Mouse (Mus musculus): ENCODE measurements at regions not wholly inside any gene's neighbourhood (a gene's known extent, or its start where the extent isn't known, plus 50 kb on each side); places are given as distances from the start of the nearest gene placed in this dataset.

GRCm38 (mm10) chr1:184559543-184559942 lies 172.9 kb downstream of the Hlx start:
- H3K4me3 ChIP-seq (ENCODE audit: low read depth, low read length) = no peak overlapping the region
- H3K4me1 ChIP-seq (replicated peaks; ENCODE audit: control insufficient read depth, insufficient read depth, low read length) = no peaks in the 10 kb centered on the region
- H3K4me2 ChIP-seq = no peak overlapping the region
- no peaks in the 10 kb centered on the region for H3K9me3 ChIP-seq (ENCODE audit: control insufficient read depth, low read length)
- ATAC-seq (replicated peaks; ENCODE audit: low FRiP score) (no peak), DNase-seq (ENCODE audit: low spot score) (no peak)
- H3K27ac ChIP-seq (ENCODE audit: low read depth, low read length) = no peak overlapping the region
- H3K9ac ChIP-seq (ENCODE audit: low read depth, low read length) = no peak overlapping the region
- H3K36me3 ChIP-seq (ENCODE audit: control insufficient read depth, insufficient read depth, low read length) = no peaks in the 10 kb centered on the region
- 66% methylated on average over 7 of the region's 7 CpGs for WGBS
- H3K27me3 ChIP-seq (replicated peaks; ENCODE audit: control insufficient read depth, insufficient read depth, low read length) = no peaks in the 10 kb centered on the region

GRCm38 (mm10) chr1:184553791-184554190 lies 178.6 kb downstream of the Hlx start:
- no peak overlapping the region for H3K27ac ChIP-seq (ENCODE audit: low read depth, low read length)
- DNase-seq (ENCODE audit: low spot score) (no peak), ATAC-seq (replicated peaks; ENCODE audit: low FRiP score) (no peak)
- no peaks in the 10 kb centered on the region for H3K27me3 ChIP-seq (replicated peaks; ENCODE audit: control insufficient read depth, insufficient read depth, low read length)
- no peak overlapping the region for H3K4me3 ChIP-seq (ENCODE audit: low read depth, low read length)
- H3K4me1 ChIP-seq (replicated peaks; ENCODE audit: control insufficient read depth, insufficient read depth, low read length) = no peaks in the 10 kb centered on the region
- no peaks in the 10 kb centered on the region for H3K9me3 ChIP-seq (ENCODE audit: control insufficient read depth, low read length)
- H3K4me2 ChIP-seq = no peak overlapping the region
- no peaks in the 10 kb centered on the region for H3K36me3 ChIP-seq (ENCODE audit: control insufficient read depth, insufficient read depth, low read length)
- H3K9ac ChIP-seq (ENCODE audit: low read depth, low read length) = no peak overlapping the region

- Histone ChIP-seq H3K4me2 (no peak overlapping the region), H3K4me1 (replicated peaks; ENCODE audit: control insufficient read depth, insufficient read depth, low read length) (no peaks in the 10 kb centered on the region), H3K27me3 (replicated peaks; ENCODE audit: control insufficient read depth, insufficient read depth, low read length) (no peaks in the 10 kb centered on the region), H3K36me3 (ENCODE audit: control insufficient read depth, insufficient read depth, low read length) (no peaks in the 10 kb centered on the region), H3K27ac (ENCODE audit: low read depth, low read length) (no peak overlapping the region), H3K4me3 (ENCODE audit: low read depth, low read length) (no peak overlapping the region), H3K9ac (ENCODE audit: low read depth, low read length) (no peak overlapping the region), H3K9me3 (ENCODE audit: control insufficient read depth, low read length) (no peaks in the 10 kb centered on the region)
- 85% methylated on average over 2 of the region's 2 CpGs for WGBS
- no peak for ATAC-seq (replicated peaks; ENCODE audit: low FRiP score)
- DNase-seq (ENCODE audit: low spot score) = no peak
Observed at GRCm38 (mm10) chr1:184550491-184550890, 181.9 kb downstream of the Hlx start.

GRCm38 (mm10) chr1:184547650-184548235 lies 184.7 kb downstream of the Hlx start:
- no peaks in the 10 kb centered on the region for H3K4me1 ChIP-seq (replicated peaks; ENCODE audit: control insufficient read depth, insufficient read depth, low read length)
- no peak for DNase-seq (ENCODE audit: low spot score)
- H3K9ac ChIP-seq (ENCODE audit: low read depth, low read length) = no peak overlapping the region
- H3K27ac ChIP-seq (ENCODE audit: low read depth, low read length) = no peak overlapping the region
- H3K4me2 ChIP-seq = no peak overlapping the region
- no peaks in the 10 kb centered on the region for H3K27me3 ChIP-seq (replicated peaks; ENCODE audit: control insufficient read depth, insufficient read depth, low read length)
- no peaks in the 10 kb centered on the region for H3K36me3 ChIP-seq (ENCODE audit: control insufficient read depth, insufficient read depth, low read length)
- H3K9me3 ChIP-seq (ENCODE audit: control insufficient read depth, low read length) = no peaks in the 10 kb centered on the region
- no peak overlapping the region for H3K4me3 ChIP-seq (ENCODE audit: low read depth, low read length)
- WGBS = 67% methylated on average over 15 of the region's 15 CpGs
- no peak for ATAC-seq (replicated peaks; ENCODE audit: low FRiP score)

GRCm38 (mm10) chr1:184546140-184546661 lies 186.2 kb downstream of the Hlx start:
- no peak for DNase-seq (ENCODE audit: low spot score)
- 81% methylated on average over 5 of the region's 5 CpGs for WGBS
- H3K27me3 ChIP-seq (replicated peaks; ENCODE audit: control insufficient read depth, insufficient read depth, low read length) = no peaks in the 10 kb centered on the region

GRCm38 (mm10) chr1:184545111-184545510 lies 187.3 kb downstream of the Hlx start:
- WGBS = 69% methylated on average over 4 of the region's 4 CpGs
- Histone ChIP-seq H3K4me3 (ENCODE audit: low read depth, low read length) (no peak overlapping the region), H3K9me3 (ENCODE audit: control insufficient read depth, low read length) (no peaks in the 10 kb centered on the region), H3K4me1 (replicated peaks; ENCODE audit: control insufficient read depth, insufficient read depth, low read length) (no peaks in the 10 kb centered on the region), H3K27ac (ENCODE audit: low read depth, low read length) (no peak overlapping the region), H3K27me3 (replicated peaks; ENCODE audit: control insufficient read depth, insufficient read depth, low read length) (no peaks in the 10 kb centered on the region), H3K36me3 (ENCODE audit: control insufficient read depth, insufficient read depth, low read length) (no peaks in the 10 kb centered on the region), H3K4me2 (no peak overlapping the region), H3K9ac (ENCODE audit: low read depth, low read length) (no peak overlapping the region)
- no peak for DNase-seq (ENCODE audit: low spot score)
- ATAC-seq (replicated peaks; ENCODE audit: low FRiP score) = no peak

More at GRCm38 (mm10) chr1:184546140-184546661, 186.2 kb downstream of the Hlx start:
- H3K27ac ChIP-seq (ENCODE audit: low read depth, low read length) = no peak overlapping the region
- H3K9ac ChIP-seq (ENCODE audit: low read depth, low read length) = no peak overlapping the region
- H3K9me3 ChIP-seq (ENCODE audit: control insufficient read depth, low read length) = no peaks in the 10 kb centered on the region
- no peak overlapping the region for H3K4me3 ChIP-seq (ENCODE audit: low read depth, low read length)
- ATAC-seq (replicated peaks; ENCODE audit: low FRiP score) = no peak
- H3K4me1 ChIP-seq (replicated peaks; ENCODE audit: control insufficient read depth, insufficient read depth, low read length) = no peaks in the 10 kb centered on the region
- no peaks in the 10 kb centered on the region for H3K36me3 ChIP-seq (ENCODE audit: control insufficient read depth, insufficient read depth, low read length)
- H3K4me2 ChIP-seq = no peak overlapping the region

- H3K27ac ChIP-seq (ENCODE audit: low read depth, low read length) = no peak overlapping the region
- H3K4me1 ChIP-seq (replicated peaks; ENCODE audit: control insufficient read depth, insufficient read depth, low read length) = no peaks in the 10 kb centered on the region
- H3K36me3 ChIP-seq (ENCODE audit: control insufficient read depth, insufficient read depth, low read length) = no peaks in the 10 kb centered on the region
- H3K9me3 ChIP-seq (ENCODE audit: control insufficient read depth, low read length) = no peaks in the 10 kb centered on the region
- ATAC-seq (replicated peaks; ENCODE audit: low FRiP score) = no peak
- WGBS = 68% methylated on average over 11 of the region's 11 CpGs
- DNase-seq (ENCODE audit: low spot score) = no peak
- H3K27me3 ChIP-seq (replicated peaks; ENCODE audit: control insufficient read depth, insufficient read depth, low read length) = no peaks in the 10 kb centered on the region
- H3K4me3 ChIP-seq (ENCODE audit: low read depth, low read length) = no peak overlapping the region
- H3K4me2 ChIP-seq = no peak overlapping the region
- no peak overlapping the region for H3K9ac ChIP-seq (ENCODE audit: low read depth, low read length)
Observed at GRCm38 (mm10) chr1:184542321-184543115, 189.9 kb downstream of the Hlx start.

GRCm38 (mm10) chr1:184539818-184540217 lies 192.6 kb downstream of the Hlx start:
- DNase-seq (ENCODE audit: low spot score) (no peak), ATAC-seq (replicated peaks; ENCODE audit: low FRiP score) (no peak)
- Histone ChIP-seq H3K27me3 (replicated peaks; ENCODE audit: control insufficient read depth, insufficient read depth, low read length) (no peaks in the 10 kb centered on the region), H3K4me3 (ENCODE audit: low read depth, low read length) (no peak overlapping the region), H3K27ac (ENCODE audit: low read depth, low read length) (no peak overlapping the region), H3K9ac (ENCODE audit: low read depth, low read length) (no peak overlapping the region), H3K4me2 (no peak overlapping the region), H3K4me1 (replicated peaks; ENCODE audit: control insufficient read depth, insufficient read depth, low read length) (no peaks in the 10 kb centered on the region), H3K9me3 (ENCODE audit: control insufficient read depth, low read length) (no peaks in the 10 kb centered on the region), H3K36me3 (ENCODE audit: control insufficient read depth, insufficient read depth, low read length) (no peaks in the 10 kb centered on the region)
- 50% methylated on average over 7 of the region's 7 CpGs for WGBS

Data from liver, embryonic 11.5 days (tissue).